Mouse (Mus musculus) G1E (cell line): ENCODE measurements around the gene Actr1a. TPM values are rescaled to one million over a fixed set of nuclear protein-coding genes. Genes with fewer than 3 reads are reported as not detected.

Experiments used
- ATAC-seq: 2 replicates; pipeline ENCODE4 v1.8.0; 2016; ENCODE audit warnings: mild to moderate bottlenecking; ENCODE audit not compliant: insufficient number of reproducible peaks, poor library complexity, low FRiP score, severe bottlenecking; ENCODE audit errors: extremely low read depth
- DNase-seq: peaks from one replicate; pipeline ENCODE4 v3.0.0; 2012; ENCODE audit warnings: low spot score
- H3K27me3 ChIP-seq: 2 replicates; pipeline ENCODE4 v1.6.1; 2012; ENCODE audit warnings: mild to moderate bottlenecking, low read length, inconsistent platforms; ENCODE audit not compliant: insufficient read depth
- H3K36me3 ChIP-seq: replicated peaks from 2 replicates; pipeline ENCODE3; 2012; ENCODE audit warnings: mild to moderate bottlenecking, inconsistent platforms
- H3K4me1 ChIP-seq: 2 replicates; pipeline ENCODE4 v1.6.1; 2012; ENCODE audit warnings: low read depth, low read length, inconsistent platforms, mixed read lengths; ENCODE audit not compliant: insufficient read depth
- H3K4me3 ChIP-seq: 2 replicates; pipeline ENCODE4 v1.5.1; 2012; ENCODE audit warnings: low read depth, mild to moderate bottlenecking, inconsistent platforms, low read length, moderate library complexity, mixed read lengths
- H3K9me3 ChIP-seq: replicated peaks from 2 replicates; pipeline ENCODE4 v1.6.1; 2012; ENCODE audit warnings: inconsistent platforms
- CTCF ChIP-seq: IDR thresholded peaks from 2 replicates; pipeline ENCODE4 v1.5.1; 2012; ENCODE audit warnings: low read depth, low read length, inconsistent platforms, mixed read lengths
- GATA1 ChIP-seq: IDR thresholded peaks from 2 replicates; pipeline ENCODE4 v1.6.1; 2012; ENCODE audit warnings: borderline replicate concordance, low read length, inconsistent platforms, mixed read lengths
- GATA2 ChIP-seq: IDR thresholded peaks from 2 replicates; pipeline ENCODE4 v1.6.1; 2012; ENCODE audit warnings: low read depth, low read length, inconsistent platforms, borderline replicate concordance
- POLR2AphosphoS5 ChIP-seq: IDR thresholded peaks from 2 replicates; pipeline ENCODE4 v1.6.1; 2012; ENCODE audit warnings: low read depth, low read length, inconsistent platforms; ENCODE audit not compliant: insufficient replicate concordance
- TAL1 ChIP-seq: conservative IDR thresholded peaks from 2 replicates; pipeline ENCODE4 v1.6.1; 2012; ENCODE audit warnings: low read depth, low read length, inconsistent platforms, mixed read lengths
- polyA plus RNA-seq: library from polyadenylated mRNA; stranded (reverse); fragments of >175 nt; gene quantifications from 2 replicates; pipeline ENCODE4 v1.2.3, GENCODE M21; 2012
- total RNA-seq, 2 experiments: library from RNA; stranded (forward) in 1 of 2; stranded (reverse) in 1 of 2; fragments of 200-1000 nt in 1 of 2; fragments of >200 nt in 1 of 2; fragmentation: Nextera tagmentation in 1 of 2; gene quantifications; 2 replicates each; pipeline ENCODE4 v1.2.3; 2014 to 2017

Actr1a gene
- total and polyA plus RNA-seq, 3 experiments: 24.3 to 92.4 (median 84.5) TPM

- ATAC-seq: no peak
- TF ChIP-seq GATA2: no peak
- no peak for TF ChIP-seq CTCF
- TF ChIP-seq GATA1: no peak
- no peak for TF ChIP-seq POLR2AphosphoS5
- no peak for TF ChIP-seq TAL1
- peaks cover 57% of the 10 kb centered on the region for H3K36me3 ChIP-seq
- no peak for DNase-seq
- no peaks in the 10 kb centered on the region for H3K9me3 ChIP-seq
- no peak overlapping the region for H3K4me3 ChIP-seq
- no peaks in the 10 kb centered on the region for H3K27me3 ChIP-seq
- H3K4me1 ChIP-seq: 0 out of 2 replicates have a peak, but pooled peaks cover 3% of the 10 kb centered on the region
Observed at GRCm38 (mm10) chr19:46433712-46434111, 38.2 kb upstream of the Actr1a start.

- ATAC-seq (no peak), DNase-seq (no peak)
- no peak for TF ChIP-seq GATA1
- no peak for TF ChIP-seq GATA2
- no peak for TF ChIP-seq TAL1
- Histone ChIP-seq H3K36me3 (peaks cover 57% of the 10 kb centered on the region), H3K27me3 (no peaks in the 10 kb centered on the region), H3K9me3 (no peaks in the 10 kb centered on the region), H3K4me1 (peaks cover 3% of the 10 kb centered on the region; the same call in 1 of the 2 replicates), H3K4me3 (no peak overlapping the region)
Observed at GRCm38 (mm10) chr19:46429250-46429649, 33.7 kb upstream of the Actr1a start.

GRCm38 (mm10) chr19:46426488-46426887, 30.9 kb upstream of the Actr1a start:
- TF ChIP-seq CTCF (no peak), POLR2AphosphoS5 (no peak), GATA1 (no peak), GATA2 (no peak), TAL1 (no peak)
- peaks cover 44% of the 10 kb centered on the region for H3K36me3 ChIP-seq
- ATAC-seq: no peak

GRCm38 (mm10) chr19:46425266-46425665, 29.7 kb upstream of the Actr1a start:
- H3K9me3 ChIP-seq: no peaks in the 10 kb centered on the region
- no peak for ATAC-seq
- H3K36me3 ChIP-seq: peaks cover 43% of the 10 kb centered on the region
- TF ChIP-seq CTCF (no peak), POLR2AphosphoS5 (no peak)
- no peaks in the 10 kb centered on the region for H3K27me3 ChIP-seq
- no peak overlapping the region for H3K4me3 ChIP-seq
- DNase-seq: no peak
- H3K4me1 ChIP-seq: no peaks in the 10 kb centered on the region; the same call in 1 of the 2 replicates

More at GRCm38 (mm10) chr19:46426488-46426887, 30.9 kb upstream of the Actr1a start:
- no peak overlapping the region for H3K4me3 ChIP-seq
- no peak for DNase-seq
- H3K9me3 ChIP-seq: no peaks in the 10 kb centered on the region
- H3K27me3 ChIP-seq: no peaks in the 10 kb centered on the region
- peaks cover 2% of the 10 kb centered on the region; the same call in 1 of the 2 replicates for H3K4me1 ChIP-seq

- ATAC-seq: no peak
- H3K27me3 ChIP-seq: no peaks in the 10 kb centered on the region
- H3K9me3 ChIP-seq: no peaks in the 10 kb centered on the region
- no peak overlapping the region for H3K4me3 ChIP-seq
- H3K36me3 ChIP-seq: peaks cover 39% of the 10 kb centered on the region
- no peak for TF ChIP-seq CTCF
- no peak for TF ChIP-seq TAL1
- TF ChIP-seq POLR2AphosphoS5: no peak
- TF ChIP-seq GATA1: no peak
- no peak for TF ChIP-seq GATA2
- no peak for DNase-seq
- H3K4me1 ChIP-seq: no peaks in the 10 kb centered on the region; the same call in 1 of the 2 replicates
Observed at GRCm38 (mm10) chr19:46422384-46423338, 27.1 kb upstream of the Actr1a start.

GRCm38 (mm10) chr19:46420410-46420809, 24.9 kb upstream of the Actr1a start:
- TF ChIP-seq GATA1: no peak
- TF ChIP-seq GATA2: no peak
- TF ChIP-seq TAL1: no peak
- no peak for TF ChIP-seq CTCF
- TF ChIP-seq POLR2AphosphoS5: no peak
- Histone ChIP-seq H3K36me3 (peaks cover 38% of the 10 kb centered on the region), H3K9me3 (no peaks in the 10 kb centered on the region), H3K4me1 (peaks cover 2% of the 10 kb centered on the region; the same call in 1 of the 2 replicates), H3K27me3 (no peaks in the 10 kb centered on the region), H3K4me3 (no peak overlapping the region)
- no peak for DNase-seq
- ATAC-seq: no peak

- H3K36me3 ChIP-seq: peaks cover 43% of the 10 kb centered on the region
- ATAC-seq (no peak), DNase-seq (no peak)
- no peak overlapping the region for H3K4me3 ChIP-seq
- no peaks in the 10 kb centered on the region for H3K27me3 ChIP-seq
- H3K4me1 ChIP-seq: peaks cover 4% of the 10 kb centered on the region; the same call in 1 of the 2 replicates
- TF ChIP-seq TAL1: no peak
- TF ChIP-seq POLR2AphosphoS5: no peak
- TF ChIP-seq GATA1: no peak
- no peak for TF ChIP-seq GATA2
- no peak for TF ChIP-seq CTCF
- H3K9me3 ChIP-seq: no peaks in the 10 kb centered on the region
Observed at GRCm38 (mm10) chr19:46418051-46418450, 22.5 kb upstream of the Actr1a start.
